Comparison of ENCODE assay signal across 7 mouse cellular contexts in the genomic region with DNA sequence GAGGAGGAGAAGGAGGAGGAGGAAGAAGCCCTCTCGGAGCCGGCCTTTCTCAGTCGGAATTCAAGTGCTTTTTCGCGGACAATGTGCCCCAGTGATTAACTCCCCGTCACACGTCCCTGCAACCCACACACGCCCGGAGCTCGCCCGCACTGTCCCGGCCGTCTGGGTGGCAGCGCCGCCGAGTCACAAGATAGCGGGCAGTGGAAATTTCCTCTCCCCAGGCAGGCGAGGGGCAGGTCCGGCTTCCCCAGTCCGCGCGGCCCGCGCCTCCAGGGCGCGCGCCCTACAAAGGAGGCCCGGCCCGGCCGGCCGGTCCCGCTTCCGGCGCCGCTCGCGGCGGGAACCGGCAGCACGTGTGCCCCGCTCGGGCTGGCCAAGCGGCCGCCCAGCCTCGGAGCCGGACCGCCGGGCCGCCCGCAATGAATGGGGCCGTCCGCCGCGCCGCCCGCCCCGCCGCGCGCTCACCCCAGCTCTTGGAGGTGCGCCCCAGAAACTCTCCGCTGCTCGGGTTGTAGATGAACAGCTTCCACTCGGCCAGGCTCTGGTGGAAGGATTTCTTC. TPM values are rescaled to one million over a fixed set of nuclear protein-coding genes. Genes with fewer than 3 reads are reported as not detected.
DNase-seq lines count a peak whose midpoint lies in the region; ATAC-seq lines count a peak whose summit lies in the region.

No protein-coding gene starts in this region.

- peak overlapping the region; percentile 95 for H3K27ac ChIP-seq in embryonic facial prominence, embryonic 11.5 days (replicated peaks; ENCODE audit: low read depth, low read length)
- peak overlapping the region; percentile 94 for H3K27ac ChIP-seq in midbrain, embryonic 10.5 days (replicated peaks)

- DNase-seq in adrenal gland, postnatal 25 days, result peak; percentile 79
- DNase-seq in embryonic facial prominence, embryonic 11.5 days (ENCODE audit: low spot score), result peak; percentile 68
- peak; percentile 98 for DNase-seq in heart, adult 11 months
- peak; percentile 72 for DNase-seq in kidney, adult 11 months
- DNase-seq in left cerebral cortex, postnatal 4 days, result peak; percentile 50
- peak; percentile 73 for DNase-seq in midbrain, embryonic 10.5 days (ENCODE audit: low spot score)
- DNase-seq in skeletal muscle tissue, adult 2 months (ENCODE audit: low read depth, low spot score), result peak; percentile 62

- no peaks in the 10 kb centered on the region for H3K9me3 ChIP-seq in embryonic facial prominence, embryonic 11.5 days (replicated peaks; ENCODE audit: control insufficient read depth, low read length)
- H3K9me3 ChIP-seq in midbrain, embryonic 10.5 days (replicated peaks), result no peaks in the 10 kb centered on the region

- H3K4me2 ChIP-seq in embryonic facial prominence, embryonic 11.5 days (ENCODE audit: low read depth, low read length), result peak overlapping the region; percentile 46

- peak overlapping the region; percentile 88 for H3K4me3 ChIP-seq in embryonic facial prominence, embryonic 11.5 days (ENCODE audit: low read depth, low read length)
- peak overlapping the region; percentile 87 for H3K4me3 ChIP-seq in midbrain, embryonic 10.5 days

- H3K4me1 ChIP-seq in embryonic facial prominence, embryonic 11.5 days (ENCODE audit: control insufficient read depth, insufficient read depth, low read length), result peaks cover 4% of the 10 kb centered on the region; the same call in 1 of the 2 replicates
- peaks cover 25% of the 10 kb centered on the region for H3K4me1 ChIP-seq in midbrain, embryonic 10.5 days

- no peaks in the 10 kb centered on the region for H3K36me3 ChIP-seq in embryonic facial prominence, embryonic 11.5 days (replicated peaks; ENCODE audit: control insufficient read depth, insufficient read depth, low read depth, low read length)
- peaks cover 8% of the 10 kb centered on the region for H3K36me3 ChIP-seq in midbrain, embryonic 10.5 days

- WGBS in embryonic facial prominence, embryonic 11.5 days, result under 1% methylated on average over 58 of the region's 64 CpGs
- under 1% methylated on average over 63 of the region's 64 CpGs for WGBS in midbrain, embryonic 10.5 days

- no peaks in the 10 kb centered on the region for H3K27me3 ChIP-seq in embryonic facial prominence, embryonic 11.5 days (ENCODE audit: control insufficient read depth, insufficient read depth, low read length)
- no peaks in the 10 kb centered on the region for H3K27me3 ChIP-seq in midbrain, embryonic 10.5 days (ENCODE audit: low read depth, poor library complexity, severe bottlenecking)

- peak overlapping the region; percentile 89 for H3K9ac ChIP-seq in embryonic facial prominence, embryonic 11.5 days (replicated peaks; ENCODE audit: low read length)

- intact Hi-C loops in left cerebral cortex, postnatal 4 days (cut with DNase I), result loop anchor here (10.0 kb wide), 1 partner anchor 131 kb away; no protein-coding TSS in a partner anchor

- peak; percentile 63 for ATAC-seq in embryonic facial prominence, embryonic 11.5 days (replicated peaks; ENCODE audit: insufficient number of reproducible peaks, low FRiP score, low TSS enrichment, low read depth)

RNA-seq across cellular contexts. Expression of a gene that starts 0.6 kb away (rescaled TPM):
- 192 and 215 TPM in 2 replicates for total RNA-seq in adrenal gland, postnatal 25 days (2021)
- polyA plus RNA-seq in embryonic facial prominence, embryonic 11.5 days (2014; fragmentation: Nextera tagmentation; extraction: Ambion mirVana), result 171 and 177 TPM in 2 replicates
- 10 to 100 TPM; 89.3 to 89.6 TPM for total RNA-seq in left cerebral cortex, postnatal 4 days (2021)
- 175 and 184 TPM in 2 replicates for polyA plus RNA-seq in midbrain, embryonic 10.5 days (2016; fragmentation: Nextera tagmentation; extraction: Ambion mirVana)

Comparison
In these comparisons a context has a peak if more than half of its experiments do, and no peak if none do; other contexts are left out.
1. Peak in every context shown above with its lines: DNase-seq, ATAC-seq, H3K4me3 ChIP-seq and H3K27ac ChIP-seq.